Mouse (Mus musculus): ENCODE data around the gene Gnl1. TPM values are rescaled to one million over a fixed set of nuclear protein-coding genes. Genes with fewer than 3 reads are reported as not detected.
A peak's percentile ranks its signal among the peaks of the same experiment; 100 is the strongest.
"Not testable (repeated sequence)": the region's sequence is repeated elsewhere in the genome, so short reads cannot be mapped to it uniquely, and the experiment has no call there.

Gene Gnl1
- polyA plus RNA-seq, 2 experiments from 2014 or later: 8.1 to 9.2 TPM

GRCm38 (mm10) chr17:36025197-36025596 is 45.5 kb downstream of the Gnl1 start:
- no peak for ATAC-seq

DNA sequence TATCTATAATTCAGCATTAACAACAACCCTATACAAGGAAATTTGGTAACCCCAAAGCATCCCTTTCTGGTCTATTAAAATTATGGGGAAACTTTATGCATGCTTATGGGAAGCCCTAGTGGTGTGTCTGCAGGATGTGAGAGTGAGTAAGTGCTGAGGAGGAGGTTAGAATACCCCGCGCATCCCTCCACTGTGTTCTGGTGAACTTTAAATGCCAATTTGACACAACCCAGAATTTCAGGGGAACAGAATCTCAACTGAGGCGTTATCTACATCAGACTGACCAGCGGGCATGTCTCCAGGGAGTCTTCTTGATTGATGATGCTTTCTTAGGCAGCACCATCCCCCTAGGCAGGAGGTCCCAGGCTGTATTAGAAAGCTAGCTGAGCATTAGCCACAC is 46.2 kb downstream of the Gnl1 start:
- no peak for ATAC-seq

- no peak for ATAC-seq
These were observed 48.0 kb downstream of the Gnl1 start for GRCm38 (mm10) chr17:36027663-36028062.

DNA sequence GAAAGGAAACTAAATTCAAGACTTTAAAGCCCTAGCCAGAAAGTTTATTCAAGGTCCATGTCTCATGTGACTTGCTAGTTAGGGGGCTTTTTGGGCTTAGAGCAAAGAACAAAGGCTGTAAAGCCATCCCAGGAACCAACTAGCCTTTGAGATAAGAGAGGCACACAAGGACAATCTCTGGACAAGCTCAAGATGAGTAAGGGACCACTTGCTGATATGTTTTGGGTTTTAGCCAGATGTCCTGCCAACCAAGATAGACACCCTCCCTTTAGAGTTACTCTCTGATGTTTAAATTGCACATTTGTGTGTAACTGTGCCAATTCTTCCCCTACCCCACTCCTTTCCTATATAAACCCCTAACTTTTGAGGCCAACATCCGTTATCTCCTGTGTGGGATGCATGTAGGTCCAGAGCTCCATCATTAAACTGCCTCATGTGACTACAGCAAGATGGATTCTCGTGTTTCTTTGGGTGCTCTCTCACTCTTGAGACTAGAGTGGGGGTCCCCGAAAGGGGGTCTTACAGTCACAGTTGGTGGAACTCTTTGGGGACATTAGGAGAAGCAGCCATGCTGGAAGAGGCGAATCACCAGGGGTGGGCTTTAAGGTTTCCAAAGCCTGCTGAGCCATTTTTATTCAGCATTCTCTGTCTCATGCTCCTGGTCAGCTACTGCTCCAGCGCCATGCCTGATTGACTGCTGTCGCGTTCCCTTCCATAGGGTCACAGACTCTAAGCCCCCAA is 49.4 kb downstream of the Gnl1 start:
- no peak for ATAC-seq

DNA sequence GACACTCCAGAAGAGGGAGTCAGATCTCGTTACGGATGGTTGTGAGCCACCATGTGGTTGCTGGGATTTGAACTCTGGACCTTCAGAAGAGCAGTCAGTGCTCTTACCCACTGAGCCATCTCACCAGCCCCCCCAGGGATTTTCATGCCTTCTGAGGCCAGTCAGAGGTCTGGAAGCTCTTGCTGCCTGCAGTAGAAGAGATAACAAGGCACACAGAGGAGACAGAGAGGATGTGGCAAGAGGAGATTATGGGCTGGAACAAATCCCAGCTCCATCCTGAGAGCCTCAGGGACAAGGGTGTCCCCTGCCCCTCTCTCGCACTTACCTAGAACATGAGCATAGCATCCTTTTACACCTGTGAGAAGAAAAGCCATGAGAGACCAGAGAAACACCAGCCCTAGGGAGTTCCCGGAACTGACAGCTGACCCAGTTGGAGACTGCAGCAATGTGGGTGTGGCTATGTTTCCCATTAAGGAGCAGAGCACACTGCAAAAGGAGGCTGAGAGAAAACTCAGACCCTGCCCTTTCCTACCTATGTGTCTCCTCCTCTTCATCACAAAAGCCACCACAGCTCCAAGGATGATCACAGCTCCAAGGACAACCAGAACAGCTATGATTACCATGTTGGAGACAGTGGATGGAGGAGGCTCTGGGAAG is 50.5 kb downstream of the Gnl1 start:
- not testable (repeated sequence) for ATAC-seq

- not testable (repeated sequence) for ATAC-seq
These were observed 51.3 kb downstream of the Gnl1 start for GRCm38 (mm10) chr17:36030703-36031582.

DNA sequence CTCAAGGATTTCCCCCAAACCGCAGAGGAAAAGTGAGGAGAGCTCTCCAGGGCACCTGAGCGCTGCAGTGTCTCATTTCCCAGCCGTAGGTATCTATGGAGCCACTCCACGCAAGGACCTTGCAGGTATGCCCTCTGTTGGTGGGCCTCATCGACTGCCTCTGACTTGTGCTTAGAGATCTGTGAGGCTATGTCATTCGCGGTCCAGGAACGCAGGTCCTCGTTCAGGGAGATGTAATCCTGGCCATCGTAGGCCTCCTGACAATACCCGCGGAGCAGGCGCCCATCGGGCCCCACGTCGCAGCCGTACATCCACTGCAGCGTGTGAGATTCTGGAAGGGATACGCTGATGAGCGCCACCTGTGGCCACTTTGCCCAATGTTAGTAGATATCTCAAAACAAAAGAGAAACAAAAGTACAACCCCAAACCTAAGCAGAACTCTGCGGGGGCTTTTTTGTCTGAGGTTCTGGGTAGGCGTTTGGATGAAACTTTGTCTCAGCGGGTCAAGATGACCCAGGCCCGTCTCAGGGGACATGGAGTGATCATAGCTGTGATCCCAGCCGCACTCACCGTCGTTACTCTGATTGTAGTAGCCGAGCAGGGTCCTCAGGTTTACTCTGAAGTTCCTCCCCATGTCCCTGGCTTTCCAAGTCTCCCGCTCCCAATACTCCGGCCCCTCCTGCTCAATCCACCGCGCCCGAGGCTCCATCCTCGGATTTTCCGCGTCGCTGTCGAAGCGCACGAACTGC is 52.1 kb downstream of the Gnl1 start:
- ATAC-seq: peak; percentile 79

- ATAC-seq: peak; percentile 77
These were observed 52.8 kb downstream of the Gnl1 start, which contains the start of gene H2-T23 for GRCm38 (mm10) chr17:36032351-36032875. Gene H2-T23 (minus strand): TSS chr17:36032855.

GRCm38 (mm10) chr17:36034524-36034923 is 54.9 kb downstream of the Gnl1 start:
- ATAC-seq: not testable (repeated sequence)

DNA sequence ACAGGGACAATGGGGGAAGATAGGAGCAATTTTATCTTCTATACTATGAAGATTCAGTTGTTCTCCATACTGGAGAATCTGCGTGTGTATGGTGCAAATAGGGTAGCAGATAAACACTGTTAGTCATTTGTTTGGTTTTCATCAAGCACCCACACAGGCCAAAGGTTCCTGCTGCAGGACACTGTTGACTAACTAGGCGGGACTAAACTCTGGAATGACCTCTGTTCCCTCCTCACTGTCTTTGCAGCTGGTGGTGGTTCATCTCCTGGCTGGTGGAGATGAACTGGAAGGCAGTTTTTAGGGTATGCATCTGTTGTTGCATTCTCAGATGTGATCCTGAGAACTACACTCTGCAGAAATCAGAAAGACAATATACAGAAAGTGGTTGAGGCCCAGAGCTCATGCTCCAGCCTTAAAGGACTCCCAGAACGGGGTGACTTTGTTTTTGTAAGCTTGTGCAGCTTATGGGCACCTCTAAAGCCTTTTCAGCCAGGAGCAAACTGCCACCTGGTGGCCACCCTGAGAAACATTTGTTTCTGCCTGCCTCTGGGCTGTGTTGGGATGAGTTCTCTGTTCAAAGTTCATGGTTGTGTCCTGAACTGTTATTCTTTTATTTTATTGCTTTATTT is 55.5 kb downstream of the Gnl1 start:
- peak; percentile 28 for ATAC-seq

DNA sequence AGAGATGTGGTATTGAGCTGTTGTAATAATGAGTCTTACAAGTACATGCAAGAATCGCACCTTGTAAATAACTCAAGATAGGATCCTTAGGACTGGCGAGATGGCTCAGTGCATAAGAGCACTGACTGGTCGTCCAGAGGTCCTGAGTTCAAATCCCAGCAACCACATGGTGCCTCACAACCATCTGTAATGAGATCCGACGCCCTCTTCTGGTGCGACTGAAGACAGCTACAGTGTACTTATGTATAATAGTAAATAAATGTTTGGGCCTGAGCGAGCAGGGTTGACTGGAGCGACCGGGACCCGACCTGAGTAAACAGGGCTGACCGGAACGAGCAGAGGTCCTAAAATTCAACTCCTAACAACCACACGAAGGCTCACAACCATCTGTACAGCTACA is 56.5 kb downstream of the Gnl1 start:
- ATAC-seq: not testable (repeated sequence)

Other genes starting within 250 kb of the Gnl1 start
- under 1 TPM; 0.60 TPM for gene Ier3, start 158.2 kb upstream of the Gnl1 start, polyA plus RNA-seq (2017; shearing (Covaris generic))
- gene Flot1, start 156.6 kb upstream of the Gnl1 start, polyA plus RNA-seq (2017; shearing (Covaris generic)): 10 to 100 TPM; 19.9 to 22.9 TPM
- 100 to 1,000 TPM; 410 to 652 TPM for gene Tubb5, start 141.5 kb upstream of the Gnl1 start, polyA plus RNA-seq (2017; shearing (Covaris generic))
- gene Mdc1, start 138.3 kb upstream of the Gnl1 start, polyA plus RNA-seq (2017; shearing (Covaris generic)): 1 to 10 TPM; 4.1 to 6.4 TPM
- 10 to 100 TPM; 38.4 to 44.7 TPM for gene Nrm, start 118.5 kb upstream of the Gnl1 start, polyA plus RNA-seq (2017; shearing (Covaris generic))
- 100 to 1,000 TPM; 228 to 247 TPM for gene Ppp1r18, start 114.3 kb upstream of the Gnl1 start, polyA plus RNA-seq (2017; shearing (Covaris generic))
- gene Dhx16, start 100.0 kb upstream of the Gnl1 start, polyA plus RNA-seq (2017; shearing (Covaris generic)): 10 to 100 TPM; 19.6 to 26.9 TPM
- 10 to 100 TPM; 12.4 to 17.5 TPM for gene 2310061I04Rik, start 82.4 kb upstream of the Gnl1 start, polyA plus RNA-seq (2017; shearing (Covaris generic))
- gene Atat1, start 69.8 kb upstream of the Gnl1 start, polyA plus RNA-seq (2017; shearing (Covaris generic)): 10 to 100 TPM; 11.7 to 14.3 TPM
- gene Mrps18b, start 63.5 kb upstream of the Gnl1 start, polyA plus RNA-seq (2017; shearing (Covaris generic)): 10 to 100 TPM; 42.2 to 50.9 TPM
- gene Ppp1r10, start 63.4 kb upstream of the Gnl1 start, polyA plus RNA-seq (2017; shearing (Covaris generic)): 10 to 100 TPM; 42.0 to 57.4 TPM
- 100 to 1,000 TPM in 1 of 2 experiments, 10 to 100 TPM in 1; 99.6 to 137 TPM for gene Abcf1, start 10.1 kb upstream of the Gnl1 start, polyA plus RNA-seq (2017; shearing (Covaris generic))
- 10 to 100 TPM; 13.6 to 17.6 TPM for gene Prr3, start 385 bp downstream of the Gnl1 start, polyA plus RNA-seq (2017; shearing (Covaris generic))
- 10 to 100 TPM; 36.4 to 43.7 TPM for gene H2-T24, start 40.7 kb downstream of the Gnl1 start, polyA plus RNA-seq (2017; shearing (Covaris generic))
- 1,000 to 10,000 TPM in 1 of 2 experiments, 100 to 1,000 TPM in 1; 679 to 1,228 TPM for gene H2-T23, start 53.0 kb downstream of the Gnl1 start, polyA plus RNA-seq (2017; shearing (Covaris generic))
- 100 to 1,000 TPM; 415 to 458 TPM for gene H2-T22, start 62.9 kb downstream of the Gnl1 start, polyA plus RNA-seq (2017; shearing (Covaris generic))
- gene Gm6034, start 63.1 kb downstream of the Gnl1 start, polyA plus RNA-seq (2017; shearing (Covaris generic)): under 1 TPM in 1 of 2 experiments, not detected in 1; 0.46 TPM
- gene Gm11127, start 78.5 kb downstream of the Gnl1 start, polyA plus RNA-seq (2017; shearing (Covaris generic)): under 1 TPM; 0.37 to 0.38 TPM
- 1 to 10 TPM in 1 of 2 experiments, under 1 TPM in 1; 0.70 to 4.4 TPM for gene Gm19684, start 141.8 kb downstream of the Gnl1 start, polyA plus RNA-seq (2017; shearing (Covaris generic))
- not detected for gene Gm7030, start 149.6 kb downstream of the Gnl1 start, polyA plus RNA-seq (2017; shearing (Covaris generic))
- 1 to 10 TPM; 1.3 to 5.2 TPM for gene Gm8909, start 188.7 kb downstream of the Gnl1 start, polyA plus RNA-seq (2017; shearing (Covaris generic))
- gene H2-T3, start 210.4 kb downstream of the Gnl1 start, polyA plus RNA-seq (2017; shearing (Covaris generic)): 1 to 10 TPM in 1 of 2 experiments, not detected in 1; 5.7 TPM

Measured in activated CD4-positive, CD25-positive, alpha-beta regulatory T cell, adult 4 months (primary cell).